Comparison of ENCODE assay signal across 9 mouse cellular contexts in the genomic region with DNA sequence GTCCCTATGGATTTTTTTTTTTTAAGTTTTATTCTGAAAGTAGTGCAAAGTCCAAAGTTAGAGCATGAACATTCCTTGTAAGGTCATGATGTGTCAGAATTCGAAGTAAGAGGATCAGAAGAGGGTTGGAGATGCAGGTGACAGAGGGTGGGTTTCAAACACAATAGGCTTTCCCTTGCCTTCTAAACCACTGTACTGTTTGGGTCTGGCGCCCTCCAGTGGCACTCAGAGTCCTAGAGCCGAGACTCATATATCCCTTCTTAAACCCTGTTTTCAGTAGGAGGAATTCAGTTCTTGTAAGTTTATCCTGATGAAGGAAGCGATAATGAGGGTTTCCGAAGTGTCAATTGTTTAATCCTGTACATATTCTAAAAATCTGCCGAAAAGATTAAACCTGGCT. TPM values are rescaled to one million over a fixed set of nuclear protein-coding genes. Genes with fewer than 3 reads are reported as not detected.
DNase-seq lines count a peak whose midpoint lies in the region; ATAC-seq and TF ChIP-seq lines count a peak whose summit lies in the region.
"Had no signal": no experiment of that assay in that cellular context is flagged by ENCODE, and none has a peak within 500 bp of the region (broad histone marks: within the 10 kb centered on the region; RNA-seq: fewer than 3 reads in every experiment).

No protein-coding gene starts in this region.

- H3K4me3 ChIP-seq in bone marrow macrophage, adult 2 months (ENCODE audit: insufficient read depth, low read length): no peak overlapping the region
- H3K4me3 ChIP-seq in embryonic facial prominence, embryonic 14.5 days (ENCODE audit: low read depth, low read length): no peak overlapping the region
- no peak overlapping the region for H3K4me3 ChIP-seq in lung, embryonic 14.5 days (ENCODE audit: low read depth, low read length)
- H3K4me3 ChIP-seq: embryonic facial prominence, embryonic 15.5 days had no signal

- H3K36me3 ChIP-seq in embryonic facial prominence, embryonic 14.5 days (ENCODE audit: control insufficient read depth, insufficient read depth, low read length): no peaks in the 10 kb centered on the region
- no peaks in the 10 kb centered on the region for H3K36me3 ChIP-seq in lung, embryonic 14.5 days (ENCODE audit: insufficient read depth)
- H3K36me3 ChIP-seq: embryonic facial prominence, embryonic 15.5 days had no signal

- ATAC-seq in embryonic facial prominence, embryonic 14.5 days (ENCODE audit: low read depth): peak; percentile 87
- ATAC-seq in hematopoietic stem cell, adult 5-6 weeks (replicated peaks in 1 of 2; ENCODE audit: insufficient read depth in 1 of 2, low FRiP score in 2 of 2, low TSS enrichment in 1 of 2, low read depth in 1 of 2, poor library complexity in 2 of 2, severe bottlenecking in 2 of 2): peak; percentile 68 to 69; a peak in 2 of 4 replicates
- ATAC-seq in lung, embryonic 14.5 days (ENCODE audit: insufficient read depth): no peak

- WGBS in embryonic facial prominence, embryonic 14.5 days: 10% methylated on average over 6 of the region's 6 CpGs
- 6% methylated on average over 6 of the region's 6 CpGs for WGBS in lung, embryonic 14.5 days

- H3K9me3 ChIP-seq in embryonic facial prominence, embryonic 14.5 days (ENCODE audit: control insufficient read depth, low read length): no peaks in the 10 kb centered on the region
- no peaks in the 10 kb centered on the region for H3K9me3 ChIP-seq in lung, embryonic 14.5 days (ENCODE audit: low read depth, low read length)
- H3K9me3 ChIP-seq: embryonic facial prominence, embryonic 15.5 days had no signal

- peaks cover 31% of the 10 kb centered on the region for H3K27me3 ChIP-seq in embryonic facial prominence, embryonic 14.5 days (replicated peaks; ENCODE audit: control insufficient read depth, insufficient read depth, low read length)
- peaks cover 23% of the 10 kb centered on the region for H3K27me3 ChIP-seq in lung, embryonic 14.5 days (ENCODE audit: insufficient read depth, low read length)

- H3K4me1 ChIP-seq in bone marrow macrophage, adult 2 months (ENCODE audit: control insufficient read depth, insufficient read depth, low read length): no peaks in the 10 kb centered on the region
- no peaks in the 10 kb centered on the region; the same call in 1 of the 2 replicates for H3K4me1 ChIP-seq in embryonic facial prominence, embryonic 14.5 days (ENCODE audit: control insufficient read depth, insufficient read depth, low read length)
- no peaks in the 10 kb centered on the region for H3K4me1 ChIP-seq in lung, embryonic 14.5 days (ENCODE audit: insufficient read depth)
- H3K4me1 ChIP-seq: embryonic facial prominence, embryonic 15.5 days had no signal

- peak; percentile 59 for DNase-seq in ES-CJ7 (ENCODE audit: low read depth, low spot score)
- peak; percentile 81 for DNase-seq in embryonic facial prominence, embryonic 14.5 days (ENCODE audit: low spot score)
- peak; percentile 82 for DNase-seq in layer of hippocampus, adult 11-12 months (ENCODE audit: low spot score)
- peak; percentile 88 for DNase-seq in lung, embryonic 14.5 days
- DNase-seq in ovary, postnatal 36 days (ENCODE audit: low spot score): peak; percentile 71
- DNase-seq in natural killer cell, adult 2 months (ENCODE audit: low spot score in 2 of 2): no peak

- H3K4me2 ChIP-seq in embryonic facial prominence, embryonic 14.5 days (ENCODE audit: low read depth, low read length): no peak overlapping the region
- H3K4me2 ChIP-seq in lung, embryonic 14.5 days: no peak overlapping the region
- H3K4me2 ChIP-seq: embryonic facial prominence, embryonic 15.5 days had no signal

- TF ChIP-seq POLR2A in bone marrow macrophage, adult 2 months (IDR thresholded peaks at IDR 0.05; ENCODE audit: borderline replicate concordance, low read depth, low read length): no peak

- no peak overlapping the region for H3K27ac ChIP-seq in bone marrow macrophage, adult 2 months (ENCODE audit: insufficient read depth, low read depth, low read length)
- H3K27ac ChIP-seq in embryonic facial prominence, embryonic 14.5 days (replicated peaks; ENCODE audit: low read depth, low read length): no peak overlapping the region
- no peak overlapping the region for H3K27ac ChIP-seq in lung, embryonic 14.5 days (ENCODE audit: low read depth)
- H3K27ac ChIP-seq: embryonic facial prominence, embryonic 15.5 days had no signal

- no peak overlapping the region for H3K9ac ChIP-seq in embryonic facial prominence, embryonic 14.5 days (ENCODE audit: low read depth, low read length)
- H3K9ac ChIP-seq in lung, embryonic 14.5 days: no peak overlapping the region
- H3K9ac ChIP-seq: embryonic facial prominence, embryonic 15.5 days had no signal

- TF ChIP-seq CTCF in bone marrow macrophage, adult 2 months (IDR thresholded peaks at IDR 0.05; ENCODE audit: low read depth, low read length): peak; percentile 29; the same call in 1 of the 2 replicates
- peak; percentile 91 for TF ChIP-seq CTCF in lung, embryonic 14.5 days (IDR thresholded peaks at IDR 0.05; ENCODE audit: low read depth)

RNA-seq across cellular contexts. Expression of gene Adamts16, which starts 1.4 kb away (rescaled TPM):
- not detected in 2 replicates for polyA plus RNA-seq in bone marrow macrophage, adult 2 months (2012; ENCODE audit: insufficient read depth, insufficient read length, missing spikeins)
- 1.9 and 2.5 TPM in 2 replicates for polyA plus RNA-seq in embryonic facial prominence, embryonic 14.5 days (2014; fragmentation: Nextera tagmentation; extraction: Ambion mirVana)
- not detected in 2 replicates for total RNA-seq in hematopoietic stem cell, adult 5-6 weeks (2017)
- 0.04 and 0.07 TPM in 2 replicates for polyA plus RNA-seq in lung, embryonic 14.5 days (2014; fragmentation: Nextera tagmentation; extraction: Ambion mirVana)

Comparison
In these comparisons a context has a peak if more than half of its experiments do, and no peak if none do; other contexts are left out.
1. DNase-seq: peak in ES-CJ7 (single experiment), embryonic facial prominence, embryonic 14.5 days (single experiment), layer of hippocampus, adult 11-12 months (single experiment), lung, embryonic 14.5 days (single experiment) and ovary, postnatal 36 days (single experiment); none in natural killer cell, adult 2 months (0 of 2).